ENCODE assay signal across 8 mouse cellular contexts in the genomic region with DNA sequence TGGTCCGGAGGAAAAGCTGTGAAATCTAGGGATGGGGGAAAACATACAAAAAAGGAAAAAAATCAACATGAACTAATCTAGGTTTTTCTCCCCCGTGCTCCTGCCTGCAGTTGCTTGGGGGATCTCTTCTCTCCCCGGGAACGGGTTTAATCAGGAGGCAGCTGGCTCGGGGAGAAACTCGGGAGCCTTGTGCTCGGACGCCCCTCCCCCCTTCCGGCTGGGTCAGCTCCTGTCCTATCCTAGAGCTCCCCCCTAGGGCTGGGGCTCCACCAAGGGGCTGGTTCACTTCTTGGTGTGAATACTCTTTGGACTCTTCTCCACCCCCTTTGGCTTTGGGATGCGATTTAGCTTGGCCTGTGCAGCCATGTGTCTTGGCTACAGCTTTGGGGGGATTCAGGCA. TPM values are rescaled to one million over a fixed set of nuclear protein-coding genes. Genes with fewer than 3 reads are reported as not detected.
DNase-seq lines count a peak whose midpoint lies in the region; ATAC-seq and TF ChIP-seq lines count a peak whose summit lies in the region.

No protein-coding gene starts in this region.

- peak overlapping the region; percentile 95 for H3K4me2 ChIP-seq in hindbrain, embryonic 11.5 days (replicated peaks; ENCODE audit: low read depth, low read length)

- H3K27ac ChIP-seq in hindbrain, embryonic 11.5 days (ENCODE audit: low read depth, low read length) = peak overlapping the region; percentile 99
- H3K27ac ChIP-seq in small intestine, adult 2 months (ENCODE audit: insufficient read depth, low read depth, low read length) = no peak overlapping the region

- no peaks in the 10 kb centered on the region for H3K9me3 ChIP-seq in hindbrain, embryonic 11.5 days (ENCODE audit: control insufficient read depth, low read length)

- no peak for TF ChIP-seq POLR2A in small intestine, adult 2 months (IDR thresholded peaks at IDR 0.05; ENCODE audit: low read depth, low read length)

- peaks cover 40% of the 10 kb centered on the region for H3K4me1 ChIP-seq in hindbrain, embryonic 11.5 days (replicated peaks; ENCODE audit: control insufficient read depth, insufficient read depth, low read length)
- peaks cover 15% of the 10 kb centered on the region for H3K4me1 ChIP-seq in small intestine, adult 2 months (ENCODE audit: control insufficient read depth, insufficient read depth, insufficient read length, low read length)

- TF ChIP-seq CTCF in small intestine, adult 2 months (IDR thresholded peaks at IDR 0.05; ENCODE audit: extremely low read depth, insufficient read length, insufficient replicate concordance, low read depth, low read length) = no peak

- peak overlapping the region; percentile 100 for H3K9ac ChIP-seq in hindbrain, embryonic 11.5 days (ENCODE audit: low read depth, low read length)

- under 1% methylated on average over 10 of the region's 10 CpGs for WGBS in hindbrain, embryonic 11.5 days
- WGBS in small intestine, adult 2 months = 13% methylated on average over 10 of the region's 10 CpGs

- no peaks in the 10 kb centered on the region for H3K36me3 ChIP-seq in hindbrain, embryonic 11.5 days (ENCODE audit: control insufficient read depth, insufficient read depth, low read length)
- no peaks in the 10 kb centered on the region for H3K36me3 ChIP-seq in small intestine, adult 2 months (ENCODE audit: control insufficient read depth, insufficient read depth, low read length)

- peak; percentile 91 for DNase-seq in Muller cell, postnatal 12 days (ENCODE audit: inconsistent ontology term)
- DNase-seq in cerebellum, adult 9-10 months = peak; percentile 70
- DNase-seq in frontal cortex, postnatal 14 days (ENCODE audit: low spot score in 2 of 2) = peak; percentile 64 to 71
- peak; percentile 92 for DNase-seq in hindbrain, embryonic 11.5 days (ENCODE audit: low spot score)
- peak; percentile 75 to 87 for DNase-seq in layer of hippocampus, postnatal 14 days (ENCODE audit: low spot score in 2 of 2)
- peak; percentile 80 for DNase-seq in lung, postnatal 14 days

- ATAC-seq in hindbrain, embryonic 11.5 days (ENCODE audit: low FRiP score) = peak; percentile 52
- ATAC-seq in erythroid progenitor cell, adult 5-6 weeks (replicated peaks; ENCODE audit: low FRiP score, poor library complexity, severe bottlenecking) = no peak

- H3K4me3 ChIP-seq in hindbrain, embryonic 11.5 days (ENCODE audit: low read depth, low read length) = peak overlapping the region; percentile 87
- peak overlapping the region; percentile 13; the same call in 1 of the 2 replicates for H3K4me3 ChIP-seq in small intestine, adult 2 months (ENCODE audit: low read depth, low read length)

- H3K27me3 ChIP-seq in hindbrain, embryonic 11.5 days (ENCODE audit: control insufficient read depth, insufficient read depth, low read length) = no peaks in the 10 kb centered on the region
- H3K27me3 ChIP-seq in small intestine, adult 2 months (ENCODE audit: control insufficient read depth, insufficient read depth, low read length) = no peaks in the 10 kb centered on the region

RNA-seq across cellular contexts. Expression of a gene that starts 7.5 kb away (rescaled TPM):
- 18.1 and 23.1 TPM in 2 replicates for polyA plus RNA-seq in hindbrain, embryonic 11.5 days (2014; fragmentation: Nextera tagmentation; extraction: Ambion mirVana)
- total RNA-seq in layer of hippocampus, postnatal 14 days (2021) = 10 to 100 TPM; 20.3 to 20.7 TPM
- 7.0 and 15.4 TPM in 2 replicates for polyA plus RNA-seq in small intestine, adult 2 months (2012; rRNA removed)
- 2.5 and 2.9 TPM in 2 replicates for total RNA-seq in erythroid progenitor cell, adult 5-6 weeks (2015; ENCODE audit: low replicate concordance)
- total RNA-seq in erythroid progenitor cell, adult 5-6 weeks (2017; ENCODE audit: low replicate concordance) = 1.4 TPM in 2 replicates

Comparison
In these comparisons a context has a peak if more than half of its experiments do, and no peak if none do; other contexts are left out.
1. RNA of a gene that starts 7.5 kb away (total RNA-seq): 20.3 to 20.7 TPM in layer of hippocampus, postnatal 14 days; 1.4 to 2.9 TPM in erythroid progenitor cell, adult 5-6 weeks; every median in the first group is over 4 times any median in the second.
2. Peak in every context shown above with its lines, with median percentiles within 50 percentile points of each other: DNase-seq.